Mouse (Mus musculus) ovary, adult 2 months (tissue): ENCODE data around the gene Pitpna. TPM values are rescaled to one million over a fixed set of nuclear protein-coding genes. Genes with fewer than 3 reads are reported as not detected.

Experiments used
- polyA plus RNA-seq: library from polyadenylated mRNA; depleted of rRNA; stranded (reverse); fragments of >200 nt; gene quantifications from 2 replicates; pipeline ENCODE4 v1.2.3, GENCODE M21; 2012; rRNA removed

Gene Pitpna
- 48.4 and 54.3 TPM in 2 replicates for polyA plus RNA-seq

DNA sequence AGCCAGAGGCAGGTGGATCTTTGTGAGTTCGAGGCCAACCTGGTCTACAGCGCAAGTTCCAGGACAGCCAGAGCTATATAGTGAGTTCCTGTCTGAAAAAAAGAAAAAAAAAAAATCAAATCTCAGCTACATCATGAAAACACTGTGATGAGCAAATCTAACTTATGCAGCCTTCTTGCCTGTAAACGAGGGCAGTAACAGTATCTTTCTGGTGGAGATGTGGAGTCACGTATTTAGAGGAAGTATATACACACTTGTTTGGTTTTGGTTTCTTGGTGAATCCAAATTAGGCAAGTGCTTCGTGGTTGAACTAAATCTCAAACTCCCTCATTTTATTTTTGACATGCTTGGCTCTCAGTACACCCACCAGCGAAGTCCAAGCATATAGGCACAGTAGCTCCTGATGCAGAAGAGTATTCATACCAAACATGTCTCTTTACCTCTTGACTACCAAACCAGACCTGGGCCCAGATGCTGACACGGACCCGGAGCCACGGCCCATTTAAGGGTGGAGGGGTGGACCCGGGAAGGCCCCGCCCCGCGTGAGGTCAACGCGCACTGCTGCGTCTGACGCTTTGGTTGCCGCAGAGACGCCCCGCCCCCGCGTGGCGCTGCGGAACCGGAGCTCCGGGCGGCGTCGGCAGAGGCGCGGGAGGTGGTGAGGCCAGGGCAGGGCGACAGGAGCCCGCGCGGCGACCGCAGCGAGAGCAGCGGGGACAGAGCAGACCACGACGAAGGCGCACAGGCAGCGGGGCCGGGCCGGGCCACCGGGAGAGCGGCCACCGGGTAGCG lies at the start of gene Pitpna:
Gene Pitpna, plus strand, starts transcription at position 605 of the 792 bp plus-strand sequence.

DNA sequence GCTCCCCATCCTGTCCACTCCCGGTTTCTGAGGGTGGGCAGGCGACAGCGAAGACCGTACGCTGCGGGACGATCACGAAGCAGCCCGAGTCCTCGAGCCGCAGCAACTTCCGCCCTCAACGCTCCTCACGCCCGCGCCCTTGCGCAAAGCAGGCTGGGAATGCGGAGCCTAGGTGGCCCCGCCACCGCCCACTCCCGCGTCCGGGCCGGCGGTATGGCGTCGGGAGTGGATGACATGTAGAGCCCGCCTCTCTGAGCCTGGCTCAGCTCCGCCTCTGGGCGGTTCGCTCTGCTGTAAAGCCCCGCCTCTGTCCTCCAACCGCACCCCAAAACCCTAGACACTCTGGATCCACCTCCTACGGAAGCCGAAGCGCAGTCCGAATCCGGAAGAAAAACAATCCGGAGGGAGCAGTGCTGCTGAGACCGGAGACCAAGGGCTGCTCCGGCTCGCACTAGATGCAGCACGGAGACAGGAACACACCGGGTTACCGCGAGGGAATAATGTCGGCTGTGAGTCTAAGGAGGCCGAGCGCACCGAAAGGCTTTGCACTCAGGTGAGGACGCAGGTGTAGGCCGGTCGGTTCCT lies 42.8 kb downstream of the Pitpna start, which contains the start of gene Inpp5k:
Gene Inpp5k, plus strand, starts transcription at position 344 of the 585 bp plus-strand sequence.

DNA sequence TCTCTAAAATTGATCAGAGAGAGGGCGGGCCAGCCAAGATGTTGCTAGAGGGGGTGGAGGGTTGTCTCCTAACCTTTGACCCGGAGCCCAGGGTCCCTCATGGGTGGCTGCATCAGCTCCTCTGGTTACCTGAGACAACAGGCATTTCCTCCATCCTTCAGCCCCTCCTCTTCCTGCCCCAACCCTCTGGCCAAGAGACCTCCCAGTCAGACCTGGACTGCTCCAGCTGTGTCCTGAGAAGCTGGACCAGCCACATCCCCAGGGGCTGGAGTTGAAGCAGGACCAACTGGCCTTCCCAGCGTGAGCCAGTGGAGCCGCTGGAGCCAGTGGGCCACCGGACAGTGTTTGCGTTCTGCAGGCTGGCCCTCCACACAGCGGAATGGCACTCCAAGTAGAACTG lies 62.4 kb downstream of the Pitpna start, which contains the start of gene Myo1c:
Gene Myo1c, plus strand, starts transcription at position 194 of the 400 bp plus-strand sequence.

Other genes with a start within 250 kb of the Pitpna start
- 23.3 and 26.9 TPM in 2 replicates for gene Rpa1, start 239.8 kb upstream of the Pitpna start, polyA plus RNA-seq
- gene Smyd4, start 239.7 kb upstream of the Pitpna start, polyA plus RNA-seq, result 5.8 and 6.2 TPM in 2 replicates
- 367 and 447 TPM in 2 replicates for gene Serpinf1, start 165.4 kb upstream of the Pitpna start, polyA plus RNA-seq
- 0.95 and 1.9 TPM in 2 replicates for gene Serpinf2, start 148.5 kb upstream of the Pitpna start, polyA plus RNA-seq
- gene Wdr81, start 133.4 kb upstream of the Pitpna start, polyA plus RNA-seq, result 23.6 and 26.6 TPM in 2 replicates
- gene Tlcd2, start 126.4 kb upstream of the Pitpna start, polyA plus RNA-seq, result 30.6 and 38.9 TPM in 2 replicates
- gene Prpf8, start 101.3 kb upstream of the Pitpna start, polyA plus RNA-seq, result 85.3 and 112 TPM in 2 replicates
- 3.0 and 3.9 TPM in 2 replicates for gene Rilp, start 78.0 kb upstream of the Pitpna start, polyA plus RNA-seq
- gene Scarf1, start 74.6 kb upstream of the Pitpna start, polyA plus RNA-seq, result 20.2 and 25.3 TPM in 2 replicates
- 36.2 and 37.0 TPM in 2 replicates for gene Slc43a2, start 56.4 kb upstream of the Pitpna start, polyA plus RNA-seq
- 48.6 and 66.3 TPM in 2 replicates for gene Inpp5k, start 42.9 kb downstream of the Pitpna start, polyA plus RNA-seq
- 94.1 and 98.0 TPM in 2 replicates for gene Myo1c, start 62.4 kb downstream of the Pitpna start, polyA plus RNA-seq
- gene Crk, start 91.2 kb downstream of the Pitpna start, polyA plus RNA-seq, result 112 and 267 TPM in 2 replicates
- gene Ywhae, start 144.8 kb downstream of the Pitpna start, polyA plus RNA-seq, result 85.6 and 87.0 TPM in 2 replicates
- gene Doc2b, start 208.0 kb downstream of the Pitpna start, polyA plus RNA-seq, result 12.7 and 13.3 TPM in 2 replicates